Mouse (Mus musculus) thymus, postnatal 25 days (tissue): ENCODE results near the gene Ccdc187.

Source experiments
- DNase-seq: peaks from one replicate; pipeline ENCODE4 v3.0.0; 2022

Ccdc187 gene

GRCm38 (mm10) chr2:26268216-26268615 lies 26.1 kb downstream of the Ccdc187 start:
- DNase-seq: no peak

GRCm38 (mm10) chr2:26266066-26266742 lies 28.2 kb downstream of the Ccdc187 start:
- no peak for DNase-seq

GRCm38 (mm10) chr2:26265095-26265494 lies 29.3 kb downstream of the Ccdc187 start:
- DNase-seq: no peak

GRCm38 (mm10) chr2:26264646-26265045 lies 29.7 kb downstream of the Ccdc187 start:
- DNase-seq: no peak

GRCm38 (mm10) chr2:26257315-26258096 lies 36.9 kb downstream of the Ccdc187 start:
- DNase-seq: no peak

GRCm38 (mm10) chr2:26254816-26255215 lies 39.5 kb downstream of the Ccdc187 start:
- no peak for DNase-seq

GRCm38 (mm10) chr2:26252514-26253206 lies 41.7 kb downstream of the Ccdc187 start:
- DNase-seq: no peak

GRCm38 (mm10) chr2:26247531-26247930 lies 46.8 kb downstream of the Ccdc187 start:
- DNase-seq: no peak

- DNase-seq: no peak
These were observed 53.5 kb downstream of the Ccdc187 start for GRCm38 (mm10) chr2:26240841-26241240.

- DNase-seq: no peak
These were observed 54.0 kb downstream of the Ccdc187 start for GRCm38 (mm10) chr2:26240330-26240729.

- peak; percentile 82 for DNase-seq
These were observed 57.0 kb downstream of the Ccdc187 start, which contains the start of gene Qsox2 for GRCm38 (mm10) chr2:26237290-26237782. Gene Qsox2, minus strand, starts transcription at chr2:26237525.

- DNase-seq: no peak
These were observed 57.6 kb downstream of the Ccdc187 start for GRCm38 (mm10) chr2:26236681-26237289.

GRCm38 (mm10) chr2:26234771-26235170 lies 59.6 kb downstream of the Ccdc187 start:
- no peak for DNase-seq

GRCm38 (mm10) chr2:26234253-26234652 lies 60.1 kb downstream of the Ccdc187 start:
- no peak for DNase-seq

- DNase-seq: no peak
These were observed 63.0 kb downstream of the Ccdc187 start for GRCm38 (mm10) chr2:26231366-26231765.

GRCm38 (mm10) chr2:26230253-26230652 lies 64.1 kb downstream of the Ccdc187 start:
- DNase-seq: no peak

- peak; percentile 36 for DNase-seq
These were observed 66.6 kb downstream of the Ccdc187 start for GRCm38 (mm10) chr2:26227788-26228187.

- peak; percentile 38 for DNase-seq
These were observed 69.1 kb downstream of the Ccdc187 start for GRCm38 (mm10) chr2:26225242-26225641.

GRCm38 (mm10) chr2:26223961-26224360 lies 70.4 kb downstream of the Ccdc187 start:
- DNase-seq: no peak

GRCm38 (mm10) chr2:26214526-26214925 lies 79.8 kb downstream of the Ccdc187 start:
- no peak for DNase-seq

- DNase-seq: no peak
These were observed 84.8 kb downstream of the Ccdc187 start for GRCm38 (mm10) chr2:26209566-26209965.

- DNase-seq: peak; percentile 68
These were observed 86.1 kb downstream of the Ccdc187 start, which contains the start of gene Lhx3 for GRCm38 (mm10) chr2:26208126-26208789. Gene Lhx3, minus strand, starts transcription at chr2:26208289.
